Mouse (Mus musculus) heart, embryonic 14.5 days (tissue): Measurements from ENCODE around the gene Auts2. TPM values are rescaled to one million over a fixed set of nuclear protein-coding genes. Genes with fewer than 3 reads are reported as not detected.

Source experiments
- ATAC-seq: fragments of 200-750 bp; cut with Nextera tagmentation; 2 replicates; pipeline ENCODE4 v1.8.0; 2017; ENCODE audit warnings: low read depth, moderate TSS enrichment; ENCODE audit not compliant: insufficient number of reproducible peaks, insufficient read depth, low FRiP score
- H3K27ac ChIP-seq, 2 experiments: fragments of 200-500 bp in 1 of 2; fragments of 300-500 bp in 1 of 2; sonication (generic) in 1 of 2; replicated peaks in 1 of 2; 2 replicates each; pipeline ENCODE4 v1.5.1; 2012 to 2014; ENCODE audit warnings: low read depth in 2 of 2, low read length in 2 of 2, control low read depth in 1 of 2, mild to moderate bottlenecking in 1 of 2, mixed read lengths in 1 of 2; ENCODE audit not compliant: control insufficient read depth in 1 of 2, insufficient read depth in 1 of 2
- H3K27me3 ChIP-seq: fragments of 300-500 bp; sonication (generic); 2 replicates; pipeline ENCODE4 v1.6.1; 2014; ENCODE audit warnings: mild to moderate bottlenecking, low read length, control low read depth; ENCODE audit not compliant: control insufficient read depth, insufficient read depth
- H3K36me3 ChIP-seq: fragments of 300-500 bp; sonication (generic); 2 replicates; pipeline ENCODE4 v1.6.1; 2014; ENCODE audit warnings: mild to moderate bottlenecking, control low read depth, low read length, mixed read lengths; ENCODE audit not compliant: control insufficient read depth, insufficient read depth
- H3K4me1 ChIP-seq, 2 experiments: fragments of 200-500 bp in 1 of 2; fragments of 300-500 bp in 1 of 2; sonication (generic) in 1 of 2; 2 replicates each; pipeline ENCODE4 v1.6.1; 2012 to 2014; ENCODE audit warnings: low read length in 2 of 2, control low read depth in 1 of 2, mixed read lengths in 1 of 2; ENCODE audit not compliant: control insufficient read depth in 2 of 2, insufficient read depth in 2 of 2
- H3K4me2 ChIP-seq: fragments of 300-500 bp; sonication (generic); 2 replicates; pipeline ENCODE4 v1.6.1; 2014; ENCODE audit warnings: mild to moderate bottlenecking, low read length
- H3K4me3 ChIP-seq, 2 experiments: fragments of 200-500 bp in 1 of 2; fragments of 300-500 bp in 1 of 2; sonication (generic) in 1 of 2; 2 replicates each; pipeline ENCODE4 v1.5.1; 2012 to 2014; ENCODE audit warnings: low read length in 2 of 2, mild to moderate bottlenecking in 2 of 2, control low read depth in 1 of 2, low read depth in 1 of 2, moderate library complexity in 1 of 2; ENCODE audit not compliant: control insufficient read depth in 1 of 2, insufficient read depth in 1 of 2
- H3K9ac ChIP-seq: fragments of 300-500 bp; sonication (generic); 2 replicates; pipeline ENCODE4 v1.6.1; 2014; ENCODE audit warnings: mild to moderate bottlenecking, low read length
- H3K9me3 ChIP-seq: fragments of 300-500 bp; sonication (generic); 2 replicates; pipeline ENCODE4 v1.6.1; 2016; ENCODE audit warnings: low read length, control low read depth; ENCODE audit not compliant: control insufficient read depth
- WGBS: fragments of 180-500 bp; shearing (Covaris S2); extraction: QIAGEN DNeasy Blood & Tissue Kit; methylation state at CpG from one replicate; pipeline ENCODE4 v1.1.7; 2014; 5-methylcytosine and 5-hydroxymethylcytosine counted together
- polyA plus RNA-seq: library from polyadenylated mRNA; unstranded; fragments of >200 nt; fragmentation: Nextera tagmentation; extraction: Ambion mirVana; gene quantifications from 2 replicates; pipeline ENCODE4 v1.2.1, GENCODE M21; 2014

Gene Auts2
- polyA plus RNA-seq, 1 experiment from 2014 or later: 18.0 TPM

DNA sequence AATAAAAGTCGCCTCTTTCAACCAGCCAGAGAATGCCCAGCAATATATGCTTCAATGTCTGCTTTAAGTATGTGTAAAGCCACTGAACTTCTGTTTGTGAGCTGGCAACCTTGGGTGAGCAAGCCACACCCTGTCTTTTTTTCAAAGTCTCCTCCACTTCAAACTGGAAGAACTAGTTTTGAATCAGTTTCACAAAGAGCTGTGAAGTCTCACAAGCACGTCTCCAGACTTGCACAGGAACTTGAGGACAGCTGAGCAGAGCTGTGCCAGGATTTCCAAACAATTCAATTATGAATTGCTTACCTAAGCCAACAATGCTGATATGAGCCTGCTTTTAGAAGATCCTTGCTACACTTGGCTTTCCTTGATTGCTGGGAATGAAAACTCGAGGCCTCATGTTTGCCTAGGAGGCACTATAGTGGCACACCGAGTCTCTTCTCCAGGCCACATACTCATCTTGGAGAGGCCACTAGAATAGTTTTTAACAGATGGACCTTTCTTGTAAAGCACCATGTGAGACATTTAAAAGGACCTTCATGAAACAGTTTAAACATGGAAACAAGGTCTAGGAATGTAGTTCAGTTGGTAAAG lies 645.0 kb downstream of the Auts2 start:
- Histone ChIP-seq H3K4me2 (no peak overlapping the region), H3K36me3 (no peaks in the 10 kb centered on the region), H3K27me3 (no peaks in the 10 kb centered on the region), H3K4me1 (peaks cover 0 to 1% of the 10 kb centered on the region in 2 experiments; a peak in 2 of 4 replicates), H3K9me3 (no peaks in the 10 kb centered on the region), H3K27ac (no peak overlapping the region), H3K9ac (no peak overlapping the region), H3K4me3 (no peak overlapping the region)
- 52% methylated on average over 4 of the region's 4 CpGs for WGBS
- ATAC-seq: no peak

GRCm38 (mm10) chr5:131886636-131887035 lies 656.5 kb downstream of the Auts2 start:
- H3K4me2 ChIP-seq: no peak overlapping the region
- no peak for ATAC-seq
- no peak overlapping the region for H3K4me3 ChIP-seq
- H3K9ac ChIP-seq: no peak overlapping the region
- no peaks in the 10 kb centered on the region for H3K4me1 ChIP-seq
- no peaks in the 10 kb centered on the region for H3K9me3 ChIP-seq
- no peaks in the 10 kb centered on the region for H3K36me3 ChIP-seq
- 63% methylated on average over 3 of the region's 3 CpGs for WGBS
- no peak overlapping the region for H3K27ac ChIP-seq
- H3K27me3 ChIP-seq: no peaks in the 10 kb centered on the region

GRCm38 (mm10) chr5:131876569-131876968 lies 666.6 kb downstream of the Auts2 start:
- no peak overlapping the region for H3K9ac ChIP-seq
- ATAC-seq: no peak
- H3K27me3 ChIP-seq: no peaks in the 10 kb centered on the region
- no peaks in the 10 kb centered on the region for H3K4me1 ChIP-seq
- no peaks in the 10 kb centered on the region for H3K36me3 ChIP-seq
- no peaks in the 10 kb centered on the region for H3K9me3 ChIP-seq
- no peak overlapping the region for H3K4me3 ChIP-seq
- H3K27ac ChIP-seq: no peak overlapping the region
- H3K4me2 ChIP-seq: no peak overlapping the region

DNA sequence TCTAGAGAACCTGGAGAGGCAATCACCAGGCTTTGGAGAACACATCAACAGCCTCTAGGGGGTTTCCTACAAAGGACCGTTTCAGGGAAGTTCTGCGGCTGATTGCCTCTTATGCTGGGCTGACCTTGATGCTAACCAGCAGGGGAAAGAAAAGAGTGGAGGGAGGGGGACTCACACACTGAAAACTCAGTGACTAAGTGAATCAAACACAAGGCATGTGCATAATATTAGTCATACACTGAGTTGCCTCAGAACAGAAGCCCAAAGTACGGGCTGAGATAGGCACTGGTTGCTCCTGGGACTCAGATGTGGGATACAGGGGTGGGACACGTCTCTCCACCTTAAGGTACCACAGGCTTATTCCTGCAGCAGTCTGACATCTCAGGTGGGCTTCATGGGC lies 667.2 kb downstream of the Auts2 start:
- Histone ChIP-seq H3K4me2 (no peak overlapping the region), H3K4me3 (no peak overlapping the region), H3K27me3 (no peaks in the 10 kb centered on the region), H3K36me3 (no peaks in the 10 kb centered on the region), H3K27ac (no peak overlapping the region), H3K9ac (no peak overlapping the region), H3K4me1 (no peaks in the 10 kb centered on the region), H3K9me3 (no peaks in the 10 kb centered on the region)
- 79% methylated on average over 4 of the region's 4 CpGs for WGBS
- no peak for ATAC-seq

DNA sequence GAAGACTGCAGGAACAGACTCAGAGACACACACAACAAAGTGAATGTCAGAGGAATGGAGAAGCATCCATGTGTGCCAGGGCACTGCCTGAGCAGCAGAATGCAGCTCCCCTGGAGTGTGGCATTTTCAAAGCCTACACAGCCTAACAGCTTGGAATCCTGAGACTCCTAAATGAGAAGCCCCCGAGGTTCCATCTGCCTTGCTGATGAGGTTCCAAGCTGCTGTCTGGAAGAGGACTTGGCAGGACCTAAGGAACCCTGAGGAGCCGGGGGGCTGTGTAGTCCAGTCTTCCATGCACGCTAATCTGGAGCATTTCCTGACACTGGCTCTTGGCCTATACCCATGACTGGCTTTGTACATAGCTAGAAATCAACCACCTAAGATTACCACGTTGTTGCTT lies 670.0 kb downstream of the Auts2 start:
- Histone ChIP-seq H3K27me3 (no peaks in the 10 kb centered on the region), H3K27ac (no peak overlapping the region), H3K9ac (no peak overlapping the region), H3K4me3 (no peak overlapping the region), H3K36me3 (no peaks in the 10 kb centered on the region), H3K9me3 (no peaks in the 10 kb centered on the region), H3K4me1 (no peaks in the 10 kb centered on the region), H3K4me2 (no peak overlapping the region)
- ATAC-seq: no peak
- 65% methylated on average over 4 of the region's 4 CpGs for WGBS

GRCm38 (mm10) chr5:131869711-131870499 lies 673.2 kb downstream of the Auts2 start:
- no peak overlapping the region for H3K4me3 ChIP-seq
- no peaks in the 10 kb centered on the region for H3K4me1 ChIP-seq
- H3K27me3 ChIP-seq: no peaks in the 10 kb centered on the region
- no peaks in the 10 kb centered on the region for H3K9me3 ChIP-seq
- ATAC-seq: no peak
- no peak overlapping the region for H3K9ac ChIP-seq
- 89% methylated on average over 11 of the region's 11 CpGs for WGBS
- no peaks in the 10 kb centered on the region for H3K36me3 ChIP-seq
- no peak overlapping the region for H3K4me2 ChIP-seq
- H3K27ac ChIP-seq: no peak overlapping the region

GRCm38 (mm10) chr5:131865200-131865599 lies 677.9 kb downstream of the Auts2 start:
- no peak overlapping the region for H3K9ac ChIP-seq
- ATAC-seq: no peak
- H3K9me3 ChIP-seq: no peaks in the 10 kb centered on the region
- whole genome bisulfite sequencing: 61% methylated on average over 5 of the region's 5 CpGs
- no peaks in the 10 kb centered on the region for H3K4me1 ChIP-seq
- no peak overlapping the region for H3K27ac ChIP-seq
- H3K36me3 ChIP-seq: no peaks in the 10 kb centered on the region
- no peaks in the 10 kb centered on the region for H3K27me3 ChIP-seq
- no peak overlapping the region for H3K4me2 ChIP-seq
- H3K4me3 ChIP-seq: no peak overlapping the region
